In genomic region chr8:119798170-119798964, GRCm38 (mm10) we compare ENCODE assay signal across 7 mouse cellular contexts. TPM values are rescaled to one million over a fixed set of nuclear protein-coding genes. Genes with fewer than 3 reads are reported as not detected.
DNase-seq lines count a peak whose midpoint lies in the region; ATAC-seq and TF ChIP-seq lines count a peak whose summit lies in the region.

No protein-coding gene starts in this region.

- intact Hi-C loops in left cerebral cortex, postnatal 4 days (cut with DNase I), result loop anchor here (5.0 kb wide), 1 partner anchor 44 kb away; the partner anchor contains the start of gene Cotl1

- H3K27me3 ChIP-seq in CH12.LX (replicated peaks), result no peaks in the 10 kb centered on the region
- H3K27me3 ChIP-seq in intestine, embryonic 14.5 days (replicated peaks; ENCODE audit: control insufficient read depth, insufficient read depth, low read length), result no peaks in the 10 kb centered on the region
- H3K27me3 ChIP-seq in midbrain, embryonic 11.5 days (ENCODE audit: control insufficient read depth, insufficient read depth, low read length), result no peaks in the 10 kb centered on the region

- TF ChIP-seq POLR2A in CH12.LX (IDR thresholded peaks at IDR 0.05; ENCODE audit: low read depth, low read length), result no peak

- H3K36me3 ChIP-seq in CH12.LX (replicated peaks in 1 of 2; ENCODE audit: control insufficient read depth in 1 of 2, insufficient read depth in 1 of 2, low read length in 1 of 2), result no peaks in the 10 kb centered on the region
- no peaks in the 10 kb centered on the region for H3K36me3 ChIP-seq in intestine, embryonic 14.5 days (ENCODE audit: control insufficient read depth, insufficient read depth, low read length)
- no peaks in the 10 kb centered on the region for H3K36me3 ChIP-seq in midbrain, embryonic 11.5 days (ENCODE audit: control insufficient read depth, insufficient read depth, low read length)

- H3K9me3 ChIP-seq in CH12.LX (replicated peaks; ENCODE audit: low read length), result peaks cover 4% of the 10 kb centered on the region
- H3K9me3 ChIP-seq in intestine, embryonic 14.5 days (ENCODE audit: control insufficient read depth, low read length), result no peaks in the 10 kb centered on the region
- H3K9me3 ChIP-seq in midbrain, embryonic 11.5 days (ENCODE audit: control insufficient read depth, low read length), result no peaks in the 10 kb centered on the region

- H3K4me2 ChIP-seq in CH12.LX (ENCODE audit: insufficient read depth, low read depth, poor library complexity, severe bottlenecking), result peak overlapping the region; percentile 10; the same call in 1 of the 2 replicates
- H3K4me2 ChIP-seq in intestine, embryonic 14.5 days (ENCODE audit: low read length), result peak overlapping the region; percentile 38
- H3K4me2 ChIP-seq in midbrain, embryonic 11.5 days, result peak overlapping the region; percentile 16; the same call in 1 of the 2 replicates

- DNase-seq in CH12.LX (ENCODE audit: extremely low read depth), result no peak
- peak; percentile 74 for DNase-seq in forelimb bud, embryonic 11.5 days (ENCODE audit: low read depth, low spot score)
- DNase-seq in intestine, embryonic 14.5 days (ENCODE audit: low spot score), result peak; percentile 76
- DNase-seq in left cerebral cortex, postnatal 4 days, result peak; percentile 78
- peak; percentile 96 for DNase-seq in midbrain, embryonic 11.5 days (ENCODE audit: low spot score, missing footprints)
- peak; percentile 47 for DNase-seq in spleen, adult 12 weeks (ENCODE audit: low spot score)

- no peak for TF ChIP-seq RAD21 in CH12.LX (IDR thresholded peaks at IDR 0.05; ENCODE audit: low read depth, low read length)

- 8% methylated on average over 15 of the region's 15 CpGs for WGBS in intestine, embryonic 14.5 days
- WGBS in midbrain, embryonic 11.5 days, result 10% methylated on average over 15 of the region's 15 CpGs

- no peak for TF ChIP-seq CTCF in CH12.LX (conservative IDR thresholded peaks at IDR 0.05 in 1 of 2, IDR thresholded peaks at IDR 0.05 in 1 of 2; ENCODE audit: low read depth in 2 of 2, low read length in 2 of 2)

- no peak overlapping the region for H3K9ac ChIP-seq in CH12.LX (ENCODE audit: insufficient read depth, low read depth)
- H3K9ac ChIP-seq in intestine, embryonic 14.5 days (ENCODE audit: low read length), result 0 out of 2 replicates have a peak overlapping the region, but pooled peaks have one; percentile 7
- H3K9ac ChIP-seq in midbrain, embryonic 11.5 days (ENCODE audit: low read length), result no peak overlapping the region

- dilution Hi-C loops in CH12.LX (cut with MboI; ENCODE audit: extremely low pct_ligation_motif_present, extremely low pct_unique_long_range_greater_than_20kb, low sequenced_read_pairs), result no loop called here

- H3K4me1 ChIP-seq in CH12.LX (ENCODE audit: control insufficient read depth in 1 of 2, insufficient read depth in 2 of 2), result peaks cover 7 to 24% of the 10 kb centered on the region in 2 experiments
- peaks cover 13% of the 10 kb centered on the region for H3K4me1 ChIP-seq in intestine, embryonic 14.5 days (replicated peaks; ENCODE audit: control insufficient read depth, insufficient read depth, low read length)
- peaks cover 23% of the 10 kb centered on the region for H3K4me1 ChIP-seq in midbrain, embryonic 11.5 days (ENCODE audit: control insufficient read depth, insufficient read depth, low read length)

- H3K4me3 ChIP-seq in CH12.LX (replicated peaks in 1 of 3; ENCODE audit: low read depth in 2 of 3, low read length in 2 of 3, poor library complexity in 1 of 3), result no peak overlapping the region
- 0 out of 2 replicates have a peak overlapping the region, but pooled peaks have one; percentile 2 for H3K4me3 ChIP-seq in intestine, embryonic 14.5 days (ENCODE audit: low read depth, low read length)
- H3K4me3 ChIP-seq in midbrain, embryonic 11.5 days (ENCODE audit: low read depth, low read length), result no peak overlapping the region

- no peaks in the 10 kb centered on the region for H3K79me2 ChIP-seq in CH12.LX (replicated peaks; ENCODE audit: control insufficient read depth, extremely low read depth, insufficient read depth, poor library complexity, severe bottlenecking)

- ATAC-seq in activated CD4-positive, CD25-positive, alpha-beta regulatory T cell, adult 4 months, result peak; percentile 70
- peak; percentile 70 for ATAC-seq in intestine, embryonic 14.5 days (replicated peaks; ENCODE audit: low FRiP score, low TSS enrichment, low read depth)
- ATAC-seq in midbrain, embryonic 11.5 days (ENCODE audit: low FRiP score), result peak; percentile 66

- in situ Hi-C loops in CH12.LX (cut with MboI; ENCODE audit: low pct_ligation_motif_present, low pct_unique_long_range_greater_than_20kb, low sequenced_read_pairs), result no loop called here

- TF ChIP-seq EP300 in CH12.LX (IDR thresholded peaks at IDR 0.05; ENCODE audit: low read length), result no peak

- H3K27ac ChIP-seq in CH12.LX (ENCODE audit: insufficient read depth, low read depth), result no peak overlapping the region
- peak overlapping the region; percentile 65; the same call in 1 of the 2 replicates for H3K27ac ChIP-seq in intestine, embryonic 14.5 days (ENCODE audit: low read depth)
- peak overlapping the region; percentile 48 for H3K27ac ChIP-seq in midbrain, embryonic 11.5 days (ENCODE audit: low read depth, low read length)

TF ChIP-seq in CH12.LX, 34 proteins besides CTCF, POLR2A, EP300 and RAD21:
- TF ChIP-seq USF1 (IDR thresholded peaks at IDR 0.05; ENCODE audit: low read depth, low read length) (peak; percentile 33), MAZ (IDR thresholded peaks at IDR 0.05; ENCODE audit: low read depth, low read length) (no peak), JUND (conservative IDR thresholded peaks at IDR 0.05; ENCODE audit: low read depth, low read length) (no peak)

RNA-seq across cellular contexts. Expression of gene Tldc1, which starts 20.2 kb away (rescaled TPM):
- total RNA-seq in CH12.LX (2012; rRNA removed) (7.8 and 10.4 TPM in 2 replicates), CH12.LX (2014; rRNA removed) (5.8 and 7.7 TPM in 2 replicates)
- 3.8 and 8.1 TPM in 2 replicates for polyA plus RNA-seq in CH12.LX (2012; ENCODE audit: insufficient read length, low read depth)
- polyA plus RNA-seq in activated CD4-positive, CD25-positive, alpha-beta regulatory T cell, adult 4 months (2017; shearing (Covaris generic)), result 10 to 100 TPM in 1 of 2 experiments, 1 to 10 TPM in 1; 8.8 to 11.1 TPM
- 11.1 and 15.0 TPM in 2 replicates for polyA plus RNA-seq in intestine, embryonic 14.5 days (2014; fragmentation: Nextera tagmentation; extraction: Ambion mirVana)
- total RNA-seq in left cerebral cortex, postnatal 4 days (2021), result 10 to 100 TPM; 15.0 to 16.7 TPM
- polyA plus RNA-seq in midbrain, embryonic 11.5 days (2014; fragmentation: Nextera tagmentation; extraction: Ambion mirVana), result 6.8 and 7.1 TPM in 2 replicates

RNA-seq across cellular contexts. Expression of gene Cotl1, which starts 42.0 kb away (rescaled TPM):
- 59.6 and 69.1 TPM in 2 replicates for total RNA-seq in CH12.LX (2012; rRNA removed)
- 135 and 139 TPM in 2 replicates for total RNA-seq in CH12.LX (2014; rRNA removed)
- 349 and 375 TPM in 2 replicates for polyA plus RNA-seq in CH12.LX (2012; ENCODE audit: insufficient read length, low read depth)
- 100 to 1,000 TPM; 219 to 262 TPM for polyA plus RNA-seq in activated CD4-positive, CD25-positive, alpha-beta regulatory T cell, adult 4 months (2017; shearing (Covaris generic))
- polyA plus RNA-seq in intestine, embryonic 14.5 days (2014; fragmentation: Nextera tagmentation; extraction: Ambion mirVana), result 410 and 468 TPM in 2 replicates
- 100 to 1,000 TPM; 208 to 215 TPM for total RNA-seq in left cerebral cortex, postnatal 4 days (2021)
- 411 and 445 TPM in 2 replicates for polyA plus RNA-seq in midbrain, embryonic 11.5 days (2014; fragmentation: Nextera tagmentation; extraction: Ambion mirVana)
